Mouse (Mus musculus): Measurements from ENCODE around the gene Kif11. TPM values are rescaled to one million over a fixed set of nuclear protein-coding genes. Genes with fewer than 3 reads are reported as not detected.

Gene Kif11
- total RNA-seq, 2 experiments from 2014 or later, result 8.4 to 10.2 TPM

DNA sequence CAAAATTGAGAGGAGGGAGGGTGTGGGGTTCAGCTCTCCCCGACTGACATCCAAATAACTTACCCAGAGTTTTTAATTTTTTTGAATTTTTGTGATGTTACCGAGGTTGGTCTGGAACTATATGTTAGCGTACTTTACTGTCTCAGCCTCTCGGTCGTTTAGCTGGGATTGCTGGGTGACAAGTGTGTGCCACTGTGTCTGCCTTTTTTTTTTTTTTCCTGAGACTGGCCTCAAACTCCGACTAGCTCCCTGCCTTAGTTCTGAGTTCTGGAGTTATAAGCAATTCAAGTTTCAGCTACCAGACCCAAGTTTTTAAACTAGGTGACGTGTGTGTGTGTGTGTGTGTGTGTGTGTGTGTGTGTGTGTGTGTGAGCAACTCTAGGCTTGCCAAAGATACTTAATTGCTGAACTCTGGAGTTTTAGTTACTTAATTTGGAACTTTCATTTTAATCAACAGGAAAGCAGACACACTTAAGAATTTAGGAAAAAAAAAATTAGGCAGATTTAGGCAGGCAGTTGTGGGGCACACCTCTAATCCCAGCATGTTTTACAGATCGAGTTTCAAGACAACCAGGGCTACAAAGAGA lies 1.3 kb downstream of the Kif11 start:
- DNase-seq, result no peak

DNA sequence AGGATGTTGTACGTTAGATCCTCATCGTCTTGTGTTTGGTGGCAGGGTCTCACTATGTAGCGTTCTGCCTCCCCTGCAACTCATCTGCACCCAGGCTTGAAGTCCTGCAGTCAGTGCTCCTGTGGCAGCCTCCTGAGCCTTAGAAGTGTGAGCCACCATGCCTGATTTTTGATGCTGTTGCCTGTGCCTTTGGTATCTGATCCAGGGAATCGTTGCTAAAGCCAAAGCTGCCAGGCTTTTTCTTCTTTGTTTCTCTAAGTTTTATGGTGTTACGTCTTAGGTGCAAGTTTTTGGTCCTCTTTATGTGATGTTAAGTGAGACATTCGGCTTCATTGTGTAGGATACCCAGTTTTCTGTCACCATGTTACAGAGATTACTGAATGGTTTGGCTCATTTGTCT lies 2.6 kb downstream of the Kif11 start:
- no peak for DNase-seq

DNA sequence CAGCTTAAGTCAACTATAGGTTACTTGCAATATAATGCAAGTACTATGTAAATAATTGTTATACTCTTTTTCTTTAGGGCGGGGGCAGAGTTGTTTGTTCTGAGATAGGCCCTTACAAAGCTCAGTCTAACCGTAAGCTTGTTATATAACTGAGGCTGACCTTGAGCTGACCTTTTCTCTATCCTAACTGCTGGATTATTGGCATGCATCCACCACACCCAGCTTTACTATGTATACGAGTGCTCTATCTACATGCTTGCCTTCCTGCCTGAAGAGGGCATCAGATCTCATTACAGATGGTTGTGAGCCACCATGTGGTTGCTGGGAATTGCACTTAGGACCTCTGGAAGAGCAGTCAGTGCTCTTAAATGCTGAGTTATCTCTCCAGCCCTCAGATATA lies 9.9 kb downstream of the Kif11 start:
- DNase-seq, result no peak

DNA sequence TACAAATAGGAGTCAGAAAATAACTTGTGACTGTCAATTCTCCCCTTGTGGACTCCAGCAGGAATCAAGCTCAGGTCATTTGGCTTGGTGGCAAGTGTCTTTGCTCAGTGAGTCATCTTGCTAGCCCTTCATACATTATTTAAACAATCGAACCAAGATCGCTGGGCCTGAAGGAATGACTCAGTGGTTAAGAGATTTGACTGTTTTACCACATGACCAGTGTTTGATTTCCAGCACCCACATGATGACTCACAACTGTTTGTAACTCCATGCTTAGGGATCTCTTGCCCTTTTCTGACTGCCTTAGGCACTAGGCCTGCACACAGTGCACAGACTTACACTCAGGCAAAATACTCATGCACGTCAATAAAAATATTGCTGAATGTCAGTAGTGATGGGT lies 15.7 kb downstream of the Kif11 start:
- DNase-seq, result no peak

DNA sequence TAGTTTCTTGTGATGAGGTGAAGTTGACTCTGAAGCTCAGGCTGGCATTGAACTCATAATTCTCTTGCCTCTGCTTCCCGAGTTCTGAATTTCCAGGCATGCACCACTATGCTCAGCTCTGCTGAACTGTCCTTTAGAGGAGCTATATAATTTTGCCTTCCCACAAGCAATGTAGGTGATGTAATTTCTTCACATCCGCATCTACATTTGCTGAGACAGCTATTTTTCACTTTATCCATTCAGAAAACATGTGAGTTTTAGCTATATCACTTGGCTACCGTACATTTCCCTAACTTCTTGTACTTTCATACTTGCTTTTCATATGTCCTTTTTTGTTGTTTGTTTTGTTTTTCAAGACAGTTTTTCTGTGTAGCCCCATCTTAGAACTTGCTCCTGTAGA lies 20.1 kb downstream of the Kif11 start:
- no peak for DNase-seq

DNA sequence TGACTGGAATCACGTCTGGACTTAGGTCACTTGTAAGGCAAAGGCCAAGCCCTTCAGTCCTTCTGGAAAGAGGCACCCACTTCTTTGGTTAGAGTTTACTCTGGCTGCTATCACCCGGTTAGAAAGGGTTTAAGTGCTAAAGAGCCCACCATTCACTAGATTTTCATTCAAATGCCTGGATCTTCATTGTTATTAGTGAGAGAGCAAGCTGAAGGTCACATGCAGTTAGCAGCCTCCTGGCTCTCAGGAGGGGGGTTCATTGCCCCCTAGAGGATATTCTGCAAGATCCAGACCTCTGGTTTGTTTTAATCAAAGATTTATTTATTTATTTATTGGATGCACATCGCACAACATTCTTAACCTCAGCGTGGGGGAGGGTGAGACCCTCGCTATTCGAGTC lies 24.7 kb downstream of the Kif11 start:
- no peak for DNase-seq

DNA sequence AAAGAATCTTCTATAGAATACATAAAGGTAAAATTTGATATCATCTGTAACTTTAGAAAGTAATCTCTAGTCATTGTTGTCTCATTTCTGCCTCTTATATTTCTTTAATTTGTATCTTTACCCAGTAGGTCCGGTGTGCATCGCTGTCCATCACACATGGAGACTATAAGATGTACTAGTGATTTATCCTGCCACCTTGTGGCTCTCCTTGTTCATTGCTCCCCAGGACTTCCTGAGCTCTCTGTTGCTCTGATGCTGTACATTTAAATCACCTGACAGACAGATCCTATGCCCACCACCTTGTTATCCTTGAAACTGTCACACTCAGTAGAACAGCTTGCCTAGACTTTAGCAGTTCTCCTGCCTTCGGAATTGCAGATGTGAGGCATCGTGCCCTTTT lies 42.1 kb downstream of the Kif11 start:
- DNase-seq, result no peak

DNA sequence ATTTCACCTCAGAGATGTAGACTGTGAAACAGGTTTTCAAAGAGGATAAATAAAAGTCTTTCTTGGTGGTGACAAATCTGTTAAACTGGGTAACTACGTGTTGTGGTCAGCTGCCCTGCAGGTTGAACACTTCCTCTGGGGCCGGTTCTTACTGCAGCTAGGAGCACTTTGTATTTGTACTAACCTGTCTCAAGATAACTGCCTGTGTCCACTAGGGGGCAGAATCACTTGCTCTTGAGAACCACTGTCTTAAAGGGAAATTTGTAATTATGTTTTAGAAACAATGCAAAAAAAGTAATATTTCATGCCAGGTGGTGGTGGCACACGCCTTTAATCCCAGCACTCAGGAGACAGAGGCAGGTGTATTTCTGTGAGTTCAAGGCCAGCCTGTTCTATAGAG lies 43.4 kb downstream of the Kif11 start:
- peak; percentile 28 for DNase-seq

- DNase-seq, result no peak
Measured at GRCm38 (mm10) chr19:37428589-37428988, 52.4 kb downstream of the Kif11 start.

- no peak for DNase-seq
Measured at GRCm38 (mm10) chr19:37431139-37431756, 55.0 kb downstream of the Kif11 start.

- no peak for DNase-seq
Measured at GRCm38 (mm10) chr19:37432868-37433570, 56.8 kb downstream of the Kif11 start.

DNA sequence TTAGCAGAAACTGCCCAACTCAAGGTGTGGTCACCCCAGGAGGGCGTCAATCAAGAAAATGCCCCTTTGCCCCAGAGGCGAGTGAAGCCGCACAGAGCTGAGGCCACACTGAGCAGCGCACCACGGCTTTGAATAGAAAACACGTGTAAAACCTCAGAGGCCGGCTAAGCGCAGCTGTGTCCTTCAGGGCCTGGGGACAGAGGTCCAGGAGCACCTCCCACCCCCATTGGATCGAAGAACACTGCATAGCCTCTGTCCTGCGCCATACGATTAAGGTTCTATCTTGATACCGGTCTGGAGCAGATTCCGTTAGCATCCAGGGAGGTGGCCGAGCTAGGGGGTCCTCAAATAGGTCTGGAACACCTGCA lies 57.7 kb downstream of the Kif11 start:
- no peak for DNase-seq

DNA sequence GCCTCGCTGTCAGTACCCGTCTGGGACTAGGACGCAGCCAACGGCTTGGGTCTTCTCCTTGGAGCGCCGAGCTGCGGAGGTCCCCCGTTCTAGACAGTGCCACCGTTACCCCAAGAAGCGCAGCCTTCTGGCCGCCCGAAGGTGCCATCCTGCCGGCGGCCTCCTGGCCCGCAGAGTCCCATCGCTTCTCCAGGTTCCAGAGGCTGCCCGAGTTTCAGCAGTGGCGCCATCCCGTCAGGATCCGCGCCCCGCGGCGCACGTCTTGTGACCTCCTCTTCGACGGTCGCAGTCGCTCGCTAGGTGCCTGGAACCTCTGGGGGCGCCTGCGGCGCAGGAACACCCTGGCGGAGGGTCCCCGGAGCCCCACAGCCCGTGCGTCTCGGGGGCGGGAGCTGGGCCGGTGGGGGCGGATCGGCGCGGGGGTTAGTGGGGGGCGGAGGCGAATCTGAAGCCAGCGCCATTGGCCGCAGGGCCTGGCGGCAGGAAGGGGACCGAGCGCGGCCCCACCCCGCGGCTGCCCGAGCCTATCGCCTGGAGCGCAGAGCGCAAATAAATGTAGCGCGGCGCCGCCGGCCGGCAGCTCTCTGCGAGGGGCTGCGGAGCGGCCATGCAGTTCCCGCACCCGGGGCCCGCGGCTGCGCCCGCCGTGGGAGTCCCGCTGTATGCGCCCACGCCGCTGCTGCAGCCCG lies 58.2 kb downstream of the Kif11 start, which contains the start of gene Hhex:
Hhex (plus strand) TSS at position 548 of the 689 bp plus-strand sequence.
- peak; percentile 75 for DNase-seq

- DNase-seq, result peak; percentile 38
Measured at GRCm38 (mm10) chr19:37435041-37435852, 59.0 kb downstream of the Kif11 start.

DNA sequence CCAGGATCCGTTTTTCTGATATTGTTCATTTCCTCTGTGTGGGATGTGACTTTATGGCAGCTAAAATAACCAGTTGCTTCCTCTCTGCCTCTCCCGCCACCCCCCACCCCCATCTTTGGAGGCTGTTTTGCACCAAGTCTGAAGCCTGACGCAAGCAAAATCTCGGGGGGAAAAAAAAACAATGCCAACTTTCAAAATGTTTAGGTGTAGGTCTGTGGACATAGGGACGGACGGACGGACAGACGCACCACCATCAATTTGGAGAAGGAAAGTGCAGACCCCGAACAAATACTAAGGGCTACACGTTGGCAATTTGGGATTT lies 59.6 kb downstream of the Kif11 start:
- no peak for DNase-seq

DNA sequence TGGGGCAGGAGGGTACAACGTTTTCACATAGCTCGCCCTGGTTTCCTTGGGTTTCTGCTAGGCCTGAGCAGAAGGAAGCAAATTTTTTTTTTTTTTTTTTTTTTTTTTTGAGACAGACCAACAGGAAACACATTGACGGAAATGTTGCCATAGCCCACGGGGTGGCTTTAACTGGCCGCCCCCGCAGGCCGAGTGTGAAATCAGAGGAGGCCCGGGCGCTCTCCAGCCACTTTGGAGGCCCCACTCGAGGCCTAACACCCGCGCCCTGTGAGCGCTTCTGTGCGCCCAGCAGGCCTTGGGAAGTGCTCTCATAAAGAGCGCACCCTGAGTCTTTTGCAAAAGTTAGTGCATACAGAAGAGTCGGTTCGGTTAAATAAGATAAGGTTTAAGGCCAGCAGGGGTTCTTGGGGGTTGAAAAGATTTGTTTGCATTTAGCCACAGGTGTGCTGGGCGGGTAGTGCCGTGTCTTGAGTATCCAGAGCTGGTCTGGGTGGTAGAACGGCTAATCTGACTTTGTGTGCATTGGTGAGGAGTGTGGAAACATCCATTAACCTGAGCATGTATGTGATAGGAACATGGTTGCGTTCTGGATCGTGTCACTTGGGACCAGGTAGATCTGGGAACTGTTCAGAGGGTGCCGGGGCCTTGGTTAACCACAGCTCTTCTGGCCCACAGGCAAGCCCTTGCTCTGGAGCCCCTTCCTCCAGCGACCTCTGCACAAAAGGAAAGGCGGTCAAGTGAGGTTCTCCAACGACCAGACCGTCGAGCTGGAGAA lies 60.5 kb downstream of the Kif11 start:
- DNase-seq, result peak; percentile 28

GRCm38 (mm10) chr19:37437289-37437606 lies 61.0 kb downstream of the Kif11 start:
- no peak for DNase-seq

GRCm38 (mm10) chr19:37440181-37440580 lies 64.0 kb downstream of the Kif11 start:
- no peak for DNase-seq

DNA sequence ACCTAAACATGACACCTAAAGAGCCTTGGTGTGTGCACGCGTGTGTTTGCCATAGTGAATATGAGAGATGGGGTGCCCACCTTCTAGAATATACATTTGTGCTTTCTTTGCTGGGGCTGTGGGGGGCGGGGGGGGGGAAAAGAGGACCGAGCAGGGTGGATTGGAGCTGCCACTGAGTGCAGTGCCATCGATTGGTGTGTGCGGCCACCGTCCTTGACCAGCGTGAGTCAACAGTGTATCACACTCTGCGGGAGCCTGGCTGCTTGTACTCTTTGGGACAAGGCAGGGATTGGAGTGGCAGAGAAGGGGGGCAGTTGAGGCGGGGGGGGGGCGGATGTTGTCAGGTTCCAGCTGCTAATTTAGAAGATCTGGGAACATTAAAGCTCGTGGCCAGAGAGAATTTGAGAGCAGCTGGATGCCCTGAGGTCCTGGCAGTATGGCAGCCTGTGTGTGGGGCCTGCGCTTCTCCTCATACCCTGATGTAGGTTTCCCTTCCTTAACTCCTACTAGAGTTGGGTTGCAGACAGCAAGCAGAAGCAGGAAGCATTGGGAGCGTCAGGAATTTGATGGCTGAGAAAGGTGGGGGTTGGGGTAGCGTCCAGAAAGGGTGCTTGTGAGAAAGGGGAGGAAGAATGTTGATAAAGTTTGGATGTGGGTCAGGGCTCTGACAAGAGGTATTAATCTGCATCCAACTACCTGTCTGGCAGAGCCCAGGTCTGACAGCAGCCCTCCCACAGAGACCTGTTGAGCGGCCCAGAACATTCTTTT lies 64.7 kb downstream of the Kif11 start:
- no peak for DNase-seq

DNA sequence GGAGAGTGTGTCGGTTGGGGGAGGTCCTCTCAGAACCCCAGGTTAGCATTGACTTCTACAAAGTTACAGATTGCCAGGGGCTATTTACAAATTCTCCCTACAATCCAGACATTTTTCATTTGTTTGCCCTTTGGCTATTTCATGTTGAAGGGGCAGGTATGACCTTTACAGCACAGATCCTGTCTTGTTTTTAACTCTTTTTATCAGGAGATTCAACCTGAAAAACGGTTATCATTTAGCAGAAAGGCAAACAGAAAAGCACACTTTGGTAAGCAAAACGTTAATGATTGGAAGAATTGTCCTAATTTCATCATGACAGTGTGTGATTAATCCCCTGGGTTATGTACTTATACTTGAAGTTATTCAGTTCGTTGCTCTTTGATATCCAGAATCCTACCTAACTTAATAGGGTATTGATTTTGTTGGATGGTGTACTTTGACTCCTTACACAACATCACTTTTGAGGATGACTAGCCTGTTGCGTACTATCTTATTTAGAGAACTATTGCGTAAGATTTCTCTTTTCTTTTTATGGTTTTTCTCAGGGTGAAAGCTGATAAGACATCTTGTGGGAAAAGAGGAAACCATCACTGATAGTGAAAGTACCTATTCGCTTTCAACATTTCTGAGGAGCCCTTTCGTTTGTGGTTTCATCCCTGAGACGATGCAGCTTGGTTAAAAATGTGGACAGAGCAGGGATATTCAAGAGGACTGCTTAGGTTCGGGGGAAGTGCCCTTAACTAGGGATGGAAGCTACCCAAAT lies 66.5 kb downstream of the Kif11 start:
- DNase-seq, result no peak

All from gastrocnemius, postnatal 10 days (tissue).